Mouse (Mus musculus): ENCODE measurements around the gene Tcf12.

- TF ChIP-seq CTCF (IDR thresholded peaks at IDR 0.05; ENCODE audit: extremely low read depth, insufficient read depth, insufficient read length, insufficient replicate concordance) (no peak), POLR2A (IDR thresholded peaks at IDR 0.05; ENCODE audit: low read depth, low read length) (no peak)
Measured at GRCm38 (mm10) chr9:71812402-71812801, 299.3 kb downstream of the Tcf12 start.

Data from spleen, adult 2 months (tissue).